In genomic region chr12:73367460-73368079, GRCm38 (mm10) we compare ENCODE assay signal across 9 mouse cellular contexts.
DNase-seq lines count a peak whose midpoint lies in the region; ATAC-seq and TF ChIP-seq lines count a peak whose summit lies in the region.
"Had no signal": no experiment of that assay in that cellular context is flagged by ENCODE, and none has a peak within 500 bp of the region (broad histone marks: within the 10 kb centered on the region; RNA-seq: fewer than 3 reads in every experiment).

No protein-coding gene starts in this region.

- no peaks in the 10 kb centered on the region for H3K27me3 ChIP-seq in intestine, embryonic 14.5 days (replicated peaks; ENCODE audit: control insufficient read depth, insufficient read depth, low read length)
- no peaks in the 10 kb centered on the region for H3K27me3 ChIP-seq in intestine, postnatal 0 days (replicated peaks; ENCODE audit: control insufficient read depth, insufficient read depth, low read length)
- H3K27me3 ChIP-seq in forebrain, embryonic 15.5 days: no peaks in the 10 kb centered on the region
- no peaks in the 10 kb centered on the region for H3K27me3 ChIP-seq in midbrain, embryonic 10.5 days (ENCODE audit: low read depth, poor library complexity, severe bottlenecking)

- no peaks in the 10 kb centered on the region for H3K36me3 ChIP-seq in intestine, embryonic 14.5 days (ENCODE audit: control insufficient read depth, insufficient read depth, low read length)
- no peaks in the 10 kb centered on the region for H3K36me3 ChIP-seq in intestine, postnatal 0 days (ENCODE audit: control insufficient read depth, insufficient read depth)
- H3K36me3 ChIP-seq in forebrain, embryonic 15.5 days: no peaks in the 10 kb centered on the region
- H3K36me3 ChIP-seq in midbrain, embryonic 10.5 days: no peaks in the 10 kb centered on the region

- no peak overlapping the region for H3K4me3 ChIP-seq in intestine, embryonic 14.5 days (ENCODE audit: low read depth, low read length)
- no peak overlapping the region for H3K4me3 ChIP-seq in intestine, postnatal 0 days (ENCODE audit: low read depth, low read length)
- no peak overlapping the region for H3K4me3 ChIP-seq in forebrain, embryonic 15.5 days
- H3K4me3 ChIP-seq in midbrain, embryonic 10.5 days: no peak overlapping the region
- H3K4me3 ChIP-seq in layer of hippocampus, adult 2 months: no peak overlapping the region

- H3K27ac ChIP-seq in intestine, embryonic 14.5 days (ENCODE audit: low read depth): no peak overlapping the region
- H3K27ac ChIP-seq in intestine, postnatal 0 days (ENCODE audit: low read depth, low read length): no peak overlapping the region
- no peak overlapping the region for H3K27ac ChIP-seq in forebrain, embryonic 15.5 days (replicated peaks)
- peak overlapping the region; percentile 19; the same call in 1 of the 2 replicates for H3K27ac ChIP-seq in midbrain, embryonic 10.5 days (replicated peaks)
- no peak overlapping the region for H3K27ac ChIP-seq in layer of hippocampus, adult 2 months
- H3K27ac ChIP-seq: macrophage had no signal

- H3K9ac ChIP-seq in intestine, embryonic 14.5 days (ENCODE audit: low read length): no peak overlapping the region
- H3K9ac ChIP-seq in intestine, postnatal 0 days (ENCODE audit: low read depth, low read length): no peak overlapping the region
- no peak overlapping the region for H3K9ac ChIP-seq in forebrain, embryonic 15.5 days (replicated peaks)

- no peaks in the 10 kb centered on the region for H3K4me1 ChIP-seq in intestine, embryonic 14.5 days (replicated peaks; ENCODE audit: control insufficient read depth, insufficient read depth, low read length)
- H3K4me1 ChIP-seq in intestine, postnatal 0 days (replicated peaks; ENCODE audit: control insufficient read depth, insufficient read depth, low read length): no peaks in the 10 kb centered on the region
- H3K4me1 ChIP-seq in forebrain, embryonic 15.5 days: peaks cover 16% of the 10 kb centered on the region
- peaks cover 12% of the 10 kb centered on the region for H3K4me1 ChIP-seq in midbrain, embryonic 10.5 days

- 0 out of 2 replicates have a peak, but pooled peaks have one; percentile 15 for ATAC-seq in intestine, embryonic 14.5 days (replicated peaks; ENCODE audit: low FRiP score, low TSS enrichment, low read depth)
- ATAC-seq in intestine, postnatal 0 days: no peak
- ATAC-seq in forebrain, embryonic 15.5 days (replicated peaks): peak; percentile 61

- no peak for TF ChIP-seq CTCF in intestine, postnatal 0 days (IDR thresholded peaks at IDR 0.05; ENCODE audit: low read depth)
- no peak for TF ChIP-seq CTCF in layer of hippocampus, adult 2 months (conservative IDR thresholded peaks at IDR 0.05)

- no peaks in the 10 kb centered on the region for H3K9me3 ChIP-seq in intestine, embryonic 14.5 days (ENCODE audit: control insufficient read depth, low read length)
- H3K9me3 ChIP-seq in intestine, postnatal 0 days (ENCODE audit: control insufficient read depth): no peaks in the 10 kb centered on the region
- H3K9me3 ChIP-seq in forebrain, embryonic 15.5 days: no peaks in the 10 kb centered on the region
- no peaks in the 10 kb centered on the region for H3K9me3 ChIP-seq in midbrain, embryonic 10.5 days (replicated peaks)

- peak overlapping the region; percentile 6; the same call in 1 of the 2 replicates for H3K4me2 ChIP-seq in intestine, embryonic 14.5 days (ENCODE audit: low read length)
- no peak overlapping the region for H3K4me2 ChIP-seq in intestine, postnatal 0 days (replicated peaks; ENCODE audit: low read depth)
- H3K4me2 ChIP-seq in forebrain, embryonic 15.5 days (replicated peaks): no peak overlapping the region

- DNase-seq in intestine, embryonic 14.5 days (ENCODE audit: low spot score): no peak
- DNase-seq in NIH3T3 (ENCODE audit: low read depth): peak; percentile 93
- DNase-seq in midbrain, embryonic 10.5 days (ENCODE audit: low spot score): peak; percentile 32
- no peak for DNase-seq in left cerebral cortex, adult 11 months (ENCODE audit: low spot score)
- no peak for DNase-seq in layer of hippocampus, adult 2 months (ENCODE audit: low spot score in 2 of 2)
- DNase-seq in kidney, adult 9 months: no peak

- WGBS in intestine, embryonic 14.5 days: 27% methylated on average over 20 of the region's 20 CpGs
- 37% methylated on average over 20 of the region's 20 CpGs for WGBS in intestine, postnatal 0 days
- WGBS in forebrain, embryonic 15.5 days: 35% methylated on average over 20 of the region's 20 CpGs
- 37% methylated on average over 20 of the region's 20 CpGs for WGBS in midbrain, embryonic 10.5 days

Comparison
In these comparisons a context has a peak if more than half of its experiments do, and no peak if none do; other contexts are left out.
1. DNase-seq: peak in NIH3T3 (single experiment) and midbrain, embryonic 10.5 days (single experiment); none in intestine, embryonic 14.5 days (single experiment), left cerebral cortex, adult 11 months (single experiment), layer of hippocampus, adult 2 months (0 of 2) and kidney, adult 9 months (single experiment).